Mouse (Mus musculus): ENCODE results near the gene 1700021F07Rik.

DNA sequence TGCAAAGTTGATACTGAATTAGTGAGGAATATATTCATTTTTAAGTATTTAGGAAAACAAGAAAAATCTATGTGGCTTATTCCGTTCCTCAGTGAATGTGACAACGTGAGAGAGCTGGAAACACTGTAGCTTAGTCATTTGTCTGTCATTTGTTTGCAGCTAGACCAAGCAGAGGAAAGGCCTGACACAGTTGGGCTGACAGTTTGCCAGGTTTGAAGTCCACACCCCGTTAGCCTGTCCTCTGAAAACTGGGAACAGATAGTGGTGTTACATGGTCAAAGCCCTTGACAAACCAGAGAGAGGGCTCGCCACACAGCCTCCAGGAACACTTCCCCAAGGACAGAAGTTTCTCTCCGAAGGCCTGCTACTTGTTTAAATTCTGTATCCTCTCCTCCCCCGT is 28.3 kb downstream of the 1700021F07Rik start:
- TF ChIP-seq CTCF (IDR thresholded peaks at IDR 0.05; ENCODE audit: borderline replicate concordance, control insufficient read depth, extremely low read depth, insufficient read depth, low read length, poor library complexity) (no peak), POLR2A (IDR thresholded peaks at IDR 0.05; ENCODE audit: control insufficient read depth, extremely low read depth, insufficient read depth, low read length, poor library complexity) (no peak)
